Mouse (Mus musculus) neural tube, embryonic 13.5 days (tissue): ENCODE measurements around the gene Cmtm5. TPM values are rescaled to one million over a fixed set of nuclear protein-coding genes. Genes with fewer than 3 reads are reported as not detected.

ENCODE experiments used
- ATAC-seq: fragments of 200-750 bp; cut with Nextera tagmentation; 2 replicates; pipeline ENCODE4 v1.8.0; 2017; ENCODE audit warnings: low read depth, mild to moderate bottlenecking, moderate TSS enrichment, moderate library complexity
- H3K27ac ChIP-seq: fragments of 300-500 bp; sonication (generic); replicated peaks from 2 replicates; pipeline ENCODE4 v1.5.1; 2015; ENCODE audit warnings: moderate library complexity, mild to moderate bottlenecking, inconsistent platforms
- H3K27me3 ChIP-seq: fragments of 300-500 bp; sonication (generic); 2 replicates; pipeline ENCODE4 v1.6.1; 2015; ENCODE audit warnings: mild to moderate bottlenecking, inconsistent platforms
- H3K36me3 ChIP-seq: fragments of 300-500 bp; sonication (generic); 2 replicates; pipeline ENCODE4 v1.6.1; 2015; ENCODE audit warnings: mild to moderate bottlenecking, inconsistent platforms
- H3K4me1 ChIP-seq: fragments of 300-500 bp; sonication (generic); replicated peaks from 2 replicates; pipeline ENCODE4 v1.6.1; 2015; ENCODE audit warnings: inconsistent platforms
- H3K4me2 ChIP-seq: fragments of 300-500 bp; sonication (generic); 2 replicates; pipeline ENCODE4 v1.6.1; 2015; ENCODE audit warnings: inconsistent platforms, mild to moderate bottlenecking, moderate library complexity
- H3K4me3 ChIP-seq: fragments of 300-500 bp; sonication (generic); 2 replicates; pipeline ENCODE4 v1.5.1; 2015; ENCODE audit warnings: mild to moderate bottlenecking, inconsistent platforms
- H3K9ac ChIP-seq: fragments of 300-500 bp; sonication (generic); 2 replicates; pipeline ENCODE4 v1.6.1; 2015; ENCODE audit warnings: moderate library complexity, mild to moderate bottlenecking, inconsistent platforms
- H3K9me3 ChIP-seq: fragments of 300-500 bp; sonication (generic); 2 replicates; pipeline ENCODE4 v1.6.1; 2016; ENCODE audit warnings: inconsistent platforms
- WGBS: fragments of 180-500 bp; shearing (Covaris S2); methylation state at CpG from one replicate; pipeline ENCODE4 v1.1.7; 2015; 5-methylcytosine and 5-hydroxymethylcytosine counted together
- polyA plus RNA-seq: library from polyadenylated mRNA; unstranded; fragments of >200 nt; fragmentation: Nextera tagmentation; extraction: Ambion mirVana; gene quantifications from 2 replicates; pipeline ENCODE4 v1.2.1, GENCODE M21; 2015

Gene Cmtm5
- polyA plus RNA-seq, 1 experiment from 2014 or later, result 24.7 TPM

DNA sequence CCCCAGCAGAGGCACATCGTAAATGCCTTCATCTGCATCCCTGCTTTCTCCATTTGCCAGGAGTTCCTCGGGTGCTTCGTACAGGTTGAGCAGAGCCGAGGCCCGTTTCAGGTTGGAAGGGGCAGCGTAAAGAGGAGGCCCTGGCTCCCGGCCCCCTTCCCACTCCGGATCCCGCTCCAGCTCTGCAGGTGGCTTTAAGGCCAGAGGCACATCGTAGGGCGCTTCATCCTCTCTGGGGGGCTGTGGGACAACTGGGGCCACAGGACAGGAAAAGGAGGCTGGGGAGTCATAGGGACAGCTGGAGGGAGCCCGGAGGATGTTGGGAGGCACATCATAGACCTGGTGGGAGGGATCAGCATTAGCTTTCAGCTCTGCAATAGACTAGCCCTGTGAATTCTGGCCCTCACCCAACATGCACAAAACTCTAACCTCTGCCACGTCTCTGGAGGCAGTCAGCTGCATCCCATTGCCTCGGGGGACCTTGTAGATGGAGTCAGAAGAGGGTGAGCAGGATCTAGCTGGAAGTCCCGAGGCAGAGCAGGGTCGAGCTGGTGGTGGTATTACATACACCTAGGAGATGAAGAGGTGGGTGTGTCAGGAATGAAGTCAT, 15.9 kb upstream of the Cmtm5 start:
- no peak for ATAC-seq
- H3K9ac ChIP-seq, result no peak overlapping the region
- no peak overlapping the region for H3K4me3 ChIP-seq
- peaks cover 12% of the 10 kb centered on the region; the same call in 1 of the 2 replicates for H3K9me3 ChIP-seq
- peaks cover 17% of the 10 kb centered on the region for H3K4me1 ChIP-seq
- WGBS, result 93% methylated on average over 16 of the region's 16 CpGs
- H3K27ac ChIP-seq, result no peak overlapping the region
- H3K4me2 ChIP-seq, result no peak overlapping the region
- peaks cover 53% of the 10 kb centered on the region for H3K36me3 ChIP-seq
- H3K27me3 ChIP-seq, result no peaks in the 10 kb centered on the region

DNA sequence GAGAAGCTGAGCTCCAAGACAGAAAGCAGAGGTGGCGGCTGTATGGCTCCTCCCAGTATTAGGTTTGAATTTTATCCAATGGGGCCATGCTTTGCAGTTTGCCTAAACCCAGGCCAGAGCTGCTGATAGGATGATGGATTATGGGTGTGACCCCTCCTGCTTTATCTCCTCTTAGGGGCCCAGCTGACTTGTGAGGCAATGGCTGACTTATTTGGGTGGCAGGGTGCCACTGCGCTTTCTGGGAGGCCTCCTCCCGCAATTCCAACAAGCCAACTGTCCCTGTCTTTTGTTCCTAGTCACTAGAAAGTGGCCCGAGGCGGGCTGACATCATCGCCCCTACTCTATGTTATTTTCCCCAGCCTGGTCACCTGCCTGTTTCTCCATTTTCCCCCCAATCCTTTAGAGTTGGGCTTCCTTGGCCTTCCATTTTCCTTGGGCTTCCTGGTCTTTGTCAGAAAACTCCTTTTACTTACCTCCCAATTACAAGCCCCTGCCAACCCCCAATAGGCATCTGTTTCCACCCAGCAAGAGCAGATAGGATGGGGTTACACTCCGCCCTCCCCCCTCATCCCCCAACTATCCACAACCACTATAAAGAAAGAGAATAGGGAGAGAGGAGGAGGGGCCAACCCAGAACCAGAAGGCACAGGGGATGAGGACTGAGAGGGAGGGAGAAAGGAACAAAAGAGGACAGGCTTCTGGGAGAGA, 11.3 kb upstream of the Cmtm5 start:
- H3K36me3 ChIP-seq, result peaks cover 24% of the 10 kb centered on the region
- WGBS, result 11% methylated on average over 7 of the region's 7 CpGs
- peak overlapping the region; percentile 87 for H3K9ac ChIP-seq
- peak overlapping the region; percentile 94 for H3K4me2 ChIP-seq
- ATAC-seq, result peak; percentile 29
- peak overlapping the region; percentile 56 for H3K4me3 ChIP-seq
- peaks cover 3% of the 10 kb centered on the region for H3K27me3 ChIP-seq
- H3K27ac ChIP-seq, result peak overlapping the region; percentile 95
- peaks cover 39% of the 10 kb centered on the region for H3K4me1 ChIP-seq
- peaks cover 12% of the 10 kb centered on the region; the same call in 1 of the 2 replicates for H3K9me3 ChIP-seq

DNA sequence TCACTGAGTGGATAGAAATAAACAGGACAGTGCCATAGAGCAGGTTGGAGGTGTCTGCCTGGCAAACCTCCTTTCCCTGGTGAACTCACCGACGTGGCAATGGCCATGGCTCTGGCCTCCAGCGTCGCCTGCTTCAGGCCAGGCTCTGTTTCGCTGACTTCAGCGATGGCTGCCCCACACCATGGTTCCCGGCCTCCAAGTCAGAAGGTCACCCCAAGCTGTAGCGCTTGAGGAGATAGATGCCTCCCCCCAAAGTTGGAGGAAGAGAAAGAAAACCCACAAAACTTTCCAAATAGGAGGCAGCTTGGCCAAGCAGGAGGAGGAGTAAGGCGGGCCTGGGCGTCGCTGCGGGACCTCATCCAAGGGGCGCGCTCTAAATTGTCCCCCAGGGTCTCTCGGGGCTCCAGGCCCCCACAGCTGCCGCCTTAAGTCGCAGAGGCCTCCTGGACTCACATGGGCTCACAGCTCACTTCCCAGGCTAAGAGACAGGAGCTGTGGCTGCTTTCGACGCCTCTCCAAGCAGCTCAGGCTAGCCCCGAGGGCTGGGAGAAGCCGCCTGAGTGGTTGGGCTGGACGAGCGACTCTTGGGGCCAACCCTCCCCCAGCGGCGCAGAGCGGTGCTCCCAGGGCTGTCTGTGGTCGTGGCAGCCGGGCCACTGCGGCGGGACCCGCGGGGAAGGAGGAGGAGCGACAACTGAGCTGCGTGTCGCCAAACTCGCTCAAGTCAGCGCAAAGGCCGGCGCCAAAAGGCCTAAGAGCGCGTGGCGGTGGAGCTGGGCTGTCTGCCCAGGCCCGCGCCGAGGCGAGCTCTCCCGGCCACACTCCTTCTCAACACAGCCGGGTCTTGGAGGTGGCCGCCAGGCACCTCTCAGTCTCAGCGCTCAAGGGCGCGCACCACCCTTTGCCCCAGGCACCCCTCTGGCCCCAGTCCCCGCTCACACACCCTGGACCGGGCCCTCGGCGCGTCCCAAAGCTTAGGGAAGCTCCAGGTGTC, 10.4 kb upstream of the Cmtm5 start, which contains the start of gene Efs:
TSS of gene Efs (minus strand) at position 778 of the 994 bp plus-strand sequence.
- Histone ChIP-seq H3K27me3 (peaks cover 3% of the 10 kb centered on the region), H3K4me1 (peaks cover 47% of the 10 kb centered on the region), H3K4me2 (peak within 1 kb of the TSS; percentile 94), H3K4me3 (peak within 1 kb of the TSS; percentile 56), H3K9me3 (peaks cover 10% of the 10 kb centered on the region; the same call in 1 of the 2 replicates), H3K27ac (peak within 1 kb of the TSS; percentile 95), H3K9ac (peak within 1 kb of the TSS; percentile 87), H3K36me3 (peaks cover 16% of the 10 kb centered on the region)
- peak; percentile 67 for ATAC-seq
- 2% methylated on average over 49 of the region's 57 CpGs for WGBS

DNA sequence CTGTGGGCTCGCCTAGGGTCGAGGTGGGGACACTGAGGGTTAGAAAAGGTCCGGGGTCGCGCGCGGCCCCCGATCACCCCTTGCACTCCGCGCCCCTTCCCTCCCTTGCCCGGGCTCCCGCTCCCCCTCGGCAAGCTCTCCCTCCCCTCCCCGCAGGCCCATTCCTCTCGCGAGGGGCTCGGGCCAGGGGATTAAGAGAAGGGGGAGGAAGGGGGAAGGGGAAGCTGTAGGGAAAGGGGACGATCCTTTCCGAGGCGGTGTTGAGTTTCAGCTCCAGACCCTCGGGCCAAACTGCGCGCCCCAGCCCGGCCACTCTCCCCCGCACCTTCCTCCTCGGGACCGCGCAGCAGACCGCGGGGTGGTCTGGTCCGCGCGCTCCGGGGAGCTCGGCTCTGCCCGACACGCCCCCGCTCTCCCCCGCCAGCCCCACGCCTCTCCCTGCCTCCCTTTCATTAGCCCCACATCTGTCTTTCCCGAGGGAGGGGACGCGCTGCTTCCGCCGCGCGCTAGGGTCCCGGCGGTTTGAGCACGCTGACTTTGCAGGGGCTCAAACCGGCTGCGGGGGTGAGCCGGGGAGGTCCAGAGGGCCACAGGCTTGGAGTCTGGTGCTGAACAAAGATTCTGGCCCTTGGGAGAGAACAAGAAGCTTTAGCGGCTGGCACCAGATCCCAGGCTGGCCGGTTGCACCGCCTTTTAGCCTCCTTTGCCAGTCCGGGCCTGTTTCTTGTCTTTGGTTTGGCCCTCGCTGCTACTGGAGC, 9.5 kb upstream of the Cmtm5 start:
- Histone ChIP-seq H3K9ac (peak overlapping the region; percentile 87), H3K36me3 (0 out of 2 replicates have a peak, but pooled peaks cover 7% of the 10 kb centered on the region), H3K27ac (peak overlapping the region; percentile 95), H3K4me2 (peak overlapping the region; percentile 94), H3K9me3 (0 out of 2 replicates have a peak, but pooled peaks cover 1% of the 10 kb centered on the region), H3K4me1 (peaks cover 48% of the 10 kb centered on the region), H3K4me3 (peak overlapping the region; percentile 56), H3K27me3 (peaks cover 3% of the 10 kb centered on the region)
- ATAC-seq, result peak; percentile 70
- under 1% methylated on average over 51 of the region's 58 CpGs for WGBS

DNA sequence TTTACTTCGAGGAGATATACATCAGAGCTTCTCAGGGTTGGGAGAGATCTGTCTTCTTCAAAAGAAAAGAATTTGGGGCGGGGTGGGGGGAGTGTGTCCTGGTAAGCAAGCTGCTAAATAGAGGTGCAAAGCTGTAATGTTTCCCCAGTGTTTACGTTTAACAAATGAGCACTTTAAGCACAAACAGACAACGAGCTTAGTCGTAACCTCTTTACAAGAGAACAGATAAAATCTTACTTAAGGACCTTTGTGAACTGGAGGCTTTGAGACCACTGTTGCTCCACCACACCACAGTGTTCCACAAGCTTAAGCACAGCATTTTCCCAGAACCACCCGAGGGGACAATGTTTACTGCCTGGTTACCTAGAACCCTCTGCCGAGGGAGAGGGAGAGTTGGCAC, 8.8 kb upstream of the Cmtm5 start:
- Histone ChIP-seq H3K9ac (peak overlapping the region; percentile 87), H3K36me3 (no peaks in the 10 kb centered on the region), H3K4me3 (peak overlapping the region; percentile 56), H3K4me2 (peak overlapping the region; percentile 94), H3K9me3 (no peaks in the 10 kb centered on the region), H3K27me3 (peaks cover 3% of the 10 kb centered on the region), H3K4me1 (peaks cover 48% of the 10 kb centered on the region), H3K27ac (peak overlapping the region; percentile 95)
- ATAC-seq, result no peak
- WGBS, result 12% methylated on average over 7 of the region's 7 CpGs

DNA sequence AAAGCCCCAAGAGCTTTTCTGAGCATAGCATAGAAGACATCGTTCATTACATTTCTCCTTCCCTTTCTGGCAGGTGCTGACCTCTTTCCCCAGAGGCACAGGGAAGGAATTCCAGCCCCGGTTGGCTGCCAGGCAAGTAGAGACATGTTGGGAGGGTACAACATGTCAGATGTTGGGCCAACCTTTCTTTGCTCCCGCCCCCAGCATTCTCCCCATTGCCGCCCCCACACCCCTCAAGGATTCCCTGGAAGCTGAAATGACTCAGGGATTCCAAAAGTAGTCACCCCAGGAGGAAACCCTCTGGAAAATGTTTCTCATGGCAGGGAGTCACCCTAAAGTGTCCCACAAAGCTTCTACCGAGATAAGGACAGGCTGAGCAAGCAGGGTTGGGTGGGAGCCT, 6.3 kb upstream of the Cmtm5 start:
- H3K27ac ChIP-seq, result no peak overlapping the region
- H3K4me1 ChIP-seq, result peaks cover 43% of the 10 kb centered on the region
- no peak overlapping the region for H3K4me2 ChIP-seq
- ATAC-seq, result no peak
- 73% methylated on average over 5 of the region's 5 CpGs for WGBS
- no peak overlapping the region for H3K4me3 ChIP-seq
- H3K36me3 ChIP-seq, result no peaks in the 10 kb centered on the region
- H3K9me3 ChIP-seq, result no peaks in the 10 kb centered on the region
- no peak overlapping the region for H3K9ac ChIP-seq
- peaks cover 3% of the 10 kb centered on the region for H3K27me3 ChIP-seq

DNA sequence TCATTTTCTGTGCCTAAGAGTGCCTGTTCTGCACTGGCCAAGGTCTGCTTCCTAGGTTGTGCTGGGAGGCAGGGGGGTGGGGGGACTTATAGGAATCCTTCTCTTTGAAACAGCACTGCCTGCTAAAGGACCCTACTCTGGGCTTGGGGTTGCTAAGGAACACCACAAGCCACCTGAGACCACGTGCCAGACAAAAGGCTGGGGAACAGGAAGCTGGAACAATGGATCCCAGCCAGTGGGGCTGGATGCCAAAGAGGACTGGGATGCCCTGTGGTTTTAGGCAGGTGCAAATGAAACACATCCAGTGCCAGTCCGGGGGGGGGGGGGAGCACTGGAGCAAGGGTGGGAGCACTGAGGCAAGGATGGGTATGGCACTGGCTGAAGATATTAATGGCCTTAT, 5.6 kb upstream of the Cmtm5 start:
- no peak overlapping the region for H3K9ac ChIP-seq
- H3K27me3 ChIP-seq, result peaks cover 3% of the 10 kb centered on the region
- no peaks in the 10 kb centered on the region for H3K9me3 ChIP-seq
- H3K4me3 ChIP-seq, result no peak overlapping the region
- WGBS, result 14% methylated on average over 2 of the region's 2 CpGs
- H3K4me2 ChIP-seq, result no peak overlapping the region
- H3K27ac ChIP-seq, result no peak overlapping the region
- ATAC-seq, result no peak
- no peaks in the 10 kb centered on the region for H3K36me3 ChIP-seq
- peaks cover 39% of the 10 kb centered on the region for H3K4me1 ChIP-seq

DNA sequence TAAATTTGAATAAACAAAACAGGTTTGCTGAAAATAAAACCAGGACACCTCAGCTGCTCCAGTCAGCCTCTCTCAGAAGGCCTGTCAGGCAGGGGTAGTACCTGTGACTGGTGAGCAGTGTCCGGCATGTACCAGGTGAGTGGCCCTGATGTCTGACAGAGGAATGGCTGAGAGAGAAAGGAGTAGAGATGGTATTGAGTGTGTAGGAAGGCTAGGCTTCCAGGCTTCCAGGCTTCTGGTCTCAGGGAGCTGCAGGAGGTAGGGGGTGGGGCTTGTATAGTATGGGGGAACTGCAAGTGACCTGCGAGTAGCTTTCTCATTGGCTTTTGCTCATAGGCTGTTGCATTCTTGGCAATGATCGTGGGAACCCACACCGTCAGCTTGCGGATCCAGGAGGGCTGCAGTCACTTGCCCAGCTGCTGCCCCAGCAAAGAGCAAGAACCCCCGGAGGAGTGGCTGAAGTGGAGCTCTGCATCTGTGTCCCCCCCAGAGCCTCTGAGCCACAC, 3.4 kb upstream of the Cmtm5 start, which contains the start of gene Il25:
TSS of gene Il25 (plus strand) at position 51 of the 506 bp plus-strand sequence.
- H3K9me3 ChIP-seq, result no peaks in the 10 kb centered on the region
- H3K36me3 ChIP-seq, result no peaks in the 10 kb centered on the region
- no peak for ATAC-seq
- H3K9ac ChIP-seq, result no peak within 1 kb of the TSS
- 25% methylated on average over 6 of the region's 6 CpGs for WGBS
- H3K4me3 ChIP-seq, result 0 out of 2 replicates have a peak within 1 kb of the TSS, but pooled peaks have one; percentile 10
- H3K4me1 ChIP-seq, result peaks cover 34% of the 10 kb centered on the region
- peak within 1 kb of the TSS; percentile 22 for H3K4me2 ChIP-seq
- H3K27me3 ChIP-seq, result peaks cover 3% of the 10 kb centered on the region
- 0 out of 2 replicates have a peak within 1 kb of the TSS, but pooled peaks have one; percentile 42 for H3K27ac ChIP-seq

DNA sequence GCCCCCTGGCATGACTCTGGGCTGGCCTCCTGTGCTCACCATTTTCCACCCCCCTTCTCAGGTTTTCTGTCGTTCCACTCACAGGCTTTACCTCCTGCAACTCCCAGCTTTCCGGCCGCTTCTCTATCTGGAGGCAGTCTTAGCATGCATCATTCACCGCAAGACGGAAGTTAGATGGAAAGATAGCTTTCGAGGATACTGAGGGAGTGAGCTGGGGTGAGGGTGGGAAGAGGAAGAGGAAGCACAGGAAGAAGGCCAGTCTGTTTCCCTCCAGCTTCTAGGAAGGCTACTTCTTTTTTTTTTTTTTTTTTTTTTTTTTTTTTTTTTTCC, 735 bp downstream of the Cmtm5 start:
- H3K27me3 ChIP-seq, result no peaks in the 10 kb centered on the region
- peak overlapping the region; percentile 32 for H3K4me2 ChIP-seq
- WGBS, result 69% methylated on average over 6 of the region's 6 CpGs
- peaks cover 25% of the 10 kb centered on the region for H3K4me1 ChIP-seq
- H3K36me3 ChIP-seq, result no peaks in the 10 kb centered on the region
- no peaks in the 10 kb centered on the region for H3K9me3 ChIP-seq
- no peak for ATAC-seq
- 0 out of 2 replicates have a peak overlapping the region, but pooled peaks have one; percentile 12 for H3K4me3 ChIP-seq
- H3K27ac ChIP-seq, result peak overlapping the region; percentile 74
- H3K9ac ChIP-seq, result peak overlapping the region; percentile 58

DNA sequence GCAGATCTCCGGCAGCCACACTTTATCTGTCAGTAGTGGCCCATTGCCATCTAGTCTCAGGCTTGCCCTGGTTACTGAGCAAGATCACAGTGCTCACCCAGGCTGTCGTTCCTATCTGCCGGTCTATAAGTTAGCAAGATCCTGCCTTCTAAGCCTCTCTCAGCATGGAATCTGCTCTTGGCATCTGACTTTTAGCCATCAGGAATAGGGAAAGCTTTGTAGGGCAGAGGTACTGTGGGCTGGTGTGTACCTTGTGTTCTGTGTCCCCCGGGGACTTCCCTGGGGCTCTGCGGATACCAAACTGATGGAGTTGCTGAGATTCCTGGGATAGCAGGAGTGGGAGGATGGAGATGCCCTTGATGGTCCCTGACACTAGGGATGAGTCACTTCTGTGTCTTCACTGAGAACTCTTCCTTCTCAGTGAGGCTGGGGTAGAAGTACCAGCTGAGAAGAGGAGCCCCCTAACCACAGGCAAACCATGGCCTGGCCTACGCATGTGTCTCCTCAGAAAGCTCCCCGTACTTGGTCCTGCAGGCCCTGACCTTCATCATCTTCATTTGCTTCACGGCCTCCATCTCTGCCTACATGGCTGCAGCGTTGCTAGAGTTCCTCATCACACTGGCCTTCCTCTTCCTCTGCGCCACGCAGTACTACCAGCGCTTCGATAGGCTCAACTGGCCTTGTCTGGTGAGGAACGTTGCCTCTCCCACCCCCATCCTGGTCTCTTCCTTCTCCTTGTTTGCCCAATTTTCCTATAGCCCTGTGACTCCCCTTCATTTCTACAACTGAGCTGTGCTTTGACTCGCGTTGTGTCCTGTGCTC, 1.5 kb downstream of the Cmtm5 start:
- Histone ChIP-seq H3K4me3 (no peak overlapping the region), H3K4me1 (peaks cover 24% of the 10 kb centered on the region), H3K27me3 (no peaks in the 10 kb centered on the region), H3K4me2 (peak overlapping the region; percentile 23; the same call in 1 of the 2 replicates), H3K36me3 (no peaks in the 10 kb centered on the region), H3K27ac (no peak overlapping the region), H3K9me3 (no peaks in the 10 kb centered on the region), H3K9ac (no peak overlapping the region)
- WGBS, result 86% methylated on average over 16 of the region's 16 CpGs
- ATAC-seq, result no peak
